9 mouse cellular contexts compared by ENCODE assay signal in genomic region chr13:71956481-71956880, GRCm38 (mm10). TPM values are rescaled to one million over a fixed set of nuclear protein-coding genes. Genes with fewer than 3 reads are reported as not detected.
DNase-seq lines count a peak whose midpoint lies in the region; ATAC-seq and TF ChIP-seq lines count a peak whose summit lies in the region.
"Had no signal": no experiment of that assay in that cellular context is flagged by ENCODE, and none has a peak within 500 bp of the region (broad histone marks: within the 10 kb centered on the region; RNA-seq: fewer than 3 reads in every experiment).

No protein-coding gene starts in this region.

- DNase-seq in kidney, adult 11 months = peak; percentile 63
- peak; percentile 66 for DNase-seq in hindbrain, embryonic 14.5 days (ENCODE audit: low spot score)
- peak; percentile 75 for DNase-seq in lung, embryonic 14.5 days
- no peak for DNase-seq in right cerebral cortex, postnatal 36 days (ENCODE audit: low spot score in 2 of 2)

- no peak overlapping the region for H3K4me3 ChIP-seq in kidney, embryonic 14.5 days (ENCODE audit: low read length)
- H3K4me3 ChIP-seq in cortical plate, adult 2 months (ENCODE audit: insufficient read depth, low read length) = no peak overlapping the region
- H3K4me3 ChIP-seq in hindbrain, embryonic 14.5 days (replicated peaks; ENCODE audit: low read length) = peak overlapping the region; percentile 67
- H3K4me3 ChIP-seq in lung, embryonic 14.5 days (ENCODE audit: low read depth, low read length) = no peak overlapping the region
- no peak overlapping the region for H3K4me3 ChIP-seq in small intestine, adult 2 months (ENCODE audit: low read depth, low read length)
- H3K4me3 ChIP-seq: stomach, embryonic 15.5 days had no signal

- 0 out of 2 replicates have a peak, but pooled peaks have one; percentile 33 for TF ChIP-seq CTCF in cortical plate, adult 2 months (IDR thresholded peaks at IDR 0.05; ENCODE audit: extremely low read depth, insufficient read depth, low read length)
- TF ChIP-seq CTCF in lung, embryonic 14.5 days (IDR thresholded peaks at IDR 0.05; ENCODE audit: low read depth) = peak; percentile 74
- peak; percentile 16; the same call in 1 of the 2 replicates for TF ChIP-seq CTCF in small intestine, adult 2 months (IDR thresholded peaks at IDR 0.05; ENCODE audit: extremely low read depth, insufficient read length, insufficient replicate concordance, low read depth, low read length)

- H3K27me3 ChIP-seq in kidney, embryonic 14.5 days (ENCODE audit: control insufficient read depth, insufficient read depth, low read length) = peaks cover 93% of the 10 kb centered on the region
- H3K27me3 ChIP-seq in hindbrain, embryonic 14.5 days (ENCODE audit: control insufficient read depth, insufficient read depth, low read length) = peaks cover 45% of the 10 kb centered on the region
- H3K27me3 ChIP-seq in lung, embryonic 14.5 days (ENCODE audit: insufficient read depth, low read length) = peaks cover 67% of the 10 kb centered on the region
- H3K27me3 ChIP-seq in small intestine, adult 2 months (ENCODE audit: control insufficient read depth, insufficient read depth, low read length) = peaks cover 24% of the 10 kb centered on the region

- TF ChIP-seq POLR2A in cortical plate, adult 2 months (IDR thresholded peaks at IDR 0.05; ENCODE audit: extremely low read depth, insufficient read depth, low read length) = no peak
- TF ChIP-seq POLR2A in small intestine, adult 2 months (IDR thresholded peaks at IDR 0.05; ENCODE audit: low read depth, low read length) = no peak

- H3K27ac ChIP-seq in kidney, embryonic 14.5 days (ENCODE audit: low read depth, low read length) = no peak overlapping the region
- no peak overlapping the region for H3K27ac ChIP-seq in cortical plate, adult 2 months (ENCODE audit: insufficient read depth, low read length)
- H3K27ac ChIP-seq in hindbrain, embryonic 14.5 days = 0 out of 2 replicates have a peak overlapping the region, but pooled peaks have one; percentile 22
- H3K27ac ChIP-seq in lung, embryonic 14.5 days (ENCODE audit: low read depth) = no peak overlapping the region
- H3K27ac ChIP-seq in small intestine, adult 2 months (ENCODE audit: insufficient read depth, low read depth, low read length) = no peak overlapping the region
- H3K27ac ChIP-seq: stomach, embryonic 15.5 days had no signal

- H3K4me1 ChIP-seq in kidney, embryonic 14.5 days (ENCODE audit: control insufficient read depth, insufficient read depth, low read length) = no peaks in the 10 kb centered on the region
- H3K4me1 ChIP-seq in cortical plate, adult 2 months (ENCODE audit: control insufficient read depth, insufficient read depth, low read length) = no peaks in the 10 kb centered on the region
- H3K4me1 ChIP-seq in hindbrain, embryonic 14.5 days (replicated peaks; ENCODE audit: control insufficient read depth, insufficient read depth, low read length) = peaks cover 39% of the 10 kb centered on the region
- no peaks in the 10 kb centered on the region for H3K4me1 ChIP-seq in lung, embryonic 14.5 days (ENCODE audit: insufficient read depth)
- no peaks in the 10 kb centered on the region for H3K4me1 ChIP-seq in small intestine, adult 2 months (ENCODE audit: control insufficient read depth, insufficient read depth, insufficient read length, low read length)

- H3K9me3 ChIP-seq in kidney, embryonic 14.5 days (ENCODE audit: control insufficient read depth, low read length) = no peaks in the 10 kb centered on the region
- H3K9me3 ChIP-seq in hindbrain, embryonic 14.5 days (ENCODE audit: control insufficient read depth, low read length) = no peaks in the 10 kb centered on the region
- no peaks in the 10 kb centered on the region for H3K9me3 ChIP-seq in lung, embryonic 14.5 days (ENCODE audit: low read depth, low read length)
- H3K9me3 ChIP-seq: stomach, embryonic 15.5 days had no signal

- no peak overlapping the region for H3K9ac ChIP-seq in kidney, embryonic 14.5 days (ENCODE audit: low read depth, low read length)
- peak overlapping the region; percentile 90 for H3K9ac ChIP-seq in hindbrain, embryonic 14.5 days
- H3K9ac ChIP-seq in lung, embryonic 14.5 days = peak overlapping the region; percentile 87; the same call in 1 of the 2 replicates
- H3K9ac ChIP-seq: stomach, embryonic 15.5 days had no signal

- WGBS in kidney, embryonic 14.5 days = under 1% methylated on average over 9 of the region's 9 CpGs
- WGBS in hindbrain, embryonic 14.5 days = 10% methylated on average over 9 of the region's 9 CpGs
- 7% methylated on average over 9 of the region's 9 CpGs for WGBS in lung, embryonic 14.5 days
- 17% methylated on average over 9 of the region's 9 CpGs for WGBS in small intestine, adult 2 months

- no peaks in the 10 kb centered on the region for H3K36me3 ChIP-seq in kidney, embryonic 14.5 days (ENCODE audit: control insufficient read depth, insufficient read depth, low read length)
- no peaks in the 10 kb centered on the region for H3K36me3 ChIP-seq in hindbrain, embryonic 14.5 days (replicated peaks; ENCODE audit: control insufficient read depth, insufficient read depth)
- H3K36me3 ChIP-seq in lung, embryonic 14.5 days (ENCODE audit: insufficient read depth) = peaks cover 15% of the 10 kb centered on the region; the same call in 1 of the 2 replicates
- H3K36me3 ChIP-seq in small intestine, adult 2 months (ENCODE audit: control insufficient read depth, insufficient read depth, low read length) = no peaks in the 10 kb centered on the region
- H3K36me3 ChIP-seq: stomach, embryonic 15.5 days had no signal

- no peak; the same call in 1 of the 2 replicates for ATAC-seq in kidney, embryonic 14.5 days (ENCODE audit: low FRiP score, low TSS enrichment)
- peak; percentile 25; the same call in 1 of the 2 replicates for ATAC-seq in hindbrain, embryonic 14.5 days (ENCODE audit: low FRiP score)
- 0 out of 2 replicates have a peak, but pooled peaks have one; percentile 27 for ATAC-seq in lung, embryonic 14.5 days (ENCODE audit: insufficient read depth)
- ATAC-seq in CD4-positive, CD25-positive, alpha-beta regulatory T cell, adult 4 months = no peak

- no peak overlapping the region for H3K4me2 ChIP-seq in kidney, embryonic 14.5 days (replicated peaks; ENCODE audit: low read depth, low read length)
- peak overlapping the region; percentile 70 for H3K4me2 ChIP-seq in hindbrain, embryonic 14.5 days (replicated peaks)
- peak overlapping the region; percentile 62 for H3K4me2 ChIP-seq in lung, embryonic 14.5 days
- H3K4me2 ChIP-seq: stomach, embryonic 15.5 days had no signal

RNA-seq across cellular contexts. Expression of gene Irx1, which starts 7.0 kb away (rescaled TPM):
- 2.1 and 3.5 TPM in 2 replicates for polyA plus RNA-seq in kidney, embryonic 14.5 days (2014; fragmentation: Nextera tagmentation; extraction: Ambion mirVana)
- 0.59 and 0.98 TPM in 2 replicates for polyA plus RNA-seq in cortical plate, adult 2 months (2012; rRNA removed)
- polyA plus RNA-seq in hindbrain, embryonic 14.5 days (2014; fragmentation: Nextera tagmentation; extraction: Ambion mirVana) = 4.0 and 4.7 TPM in 2 replicates
- polyA plus RNA-seq in lung, embryonic 14.5 days (2014; fragmentation: Nextera tagmentation; extraction: Ambion mirVana) = 8.7 and 10.0 TPM in 2 replicates
- 0.10 TPM in 1 of 2 replicates, not detected in the other for polyA plus RNA-seq in small intestine, adult 2 months (2012; rRNA removed)
- not detected for polyA plus RNA-seq in CD4-positive, CD25-positive, alpha-beta regulatory T cell, adult 4 months (2017; shearing (Covaris generic))

Comparison
In these comparisons a context has a peak if more than half of its experiments do, and no peak if none do; other contexts are left out.
1. DNase-seq: peak in kidney, adult 11 months (single experiment), hindbrain, embryonic 14.5 days (single experiment) and lung, embryonic 14.5 days (single experiment); none in right cerebral cortex, postnatal 36 days (0 of 2).
2. ATAC-seq: peak in hindbrain, embryonic 14.5 days (single experiment) and lung, embryonic 14.5 days (single experiment); none in kidney, embryonic 14.5 days (single experiment) and CD4-positive, CD25-positive, alpha-beta regulatory T cell, adult 4 months (single experiment).
3. CTCF ChIP-seq: peak in every context shown above with its lines; median percentile 74 in lung, embryonic 14.5 days; 33 in cortical plate, adult 2 months; 16 in small intestine, adult 2 months.